Mouse (Mus musculus) thymus, postnatal 25 days (tissue): Measurements from ENCODE around the gene Tmem171.

Experiments
- DNase-seq: peaks from one replicate; pipeline ENCODE4 v3.0.0; 2022

Gene Tmem171

GRCm38 (mm10) chr13:98638507-98639166 lies 56.0 kb downstream of the Tmem171 start:
- no peak for DNase-seq

GRCm38 (mm10) chr13:98637145-98637544 lies 57.5 kb downstream of the Tmem171 start, which contains the start of gene Tmem174:
Gene Tmem174 (minus strand): TSS chr13:98637410.
- DNase-seq: no peak

DNA sequence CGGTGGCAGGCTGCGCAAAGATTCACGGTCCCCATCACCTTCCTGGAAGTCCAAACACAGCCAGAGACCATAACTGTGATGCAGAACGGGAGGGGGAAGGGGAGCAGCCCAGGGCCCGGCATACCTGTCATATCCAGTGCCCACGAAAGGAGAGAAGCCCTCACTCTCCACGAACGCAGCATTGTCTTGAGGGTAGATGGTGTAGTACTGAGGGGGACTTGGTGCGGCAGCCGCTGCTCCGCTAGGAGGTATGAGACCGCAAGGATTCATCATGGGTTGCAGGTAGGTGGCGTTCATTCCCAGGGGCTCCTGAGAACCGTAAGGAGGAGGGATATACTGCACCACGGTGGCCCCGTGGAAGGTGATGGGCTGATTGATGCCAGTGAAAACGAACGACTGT lies 58.1 kb downstream of the Tmem171 start:
- no peak for DNase-seq
